Mouse (Mus musculus) kidney, embryonic 14.5 days (tissue): ENCODE data around the gene Cdk8. TPM values are rescaled to one million over a fixed set of nuclear protein-coding genes. Genes with fewer than 3 reads are reported as not detected.
"Not testable (repeated sequence)": the region's sequence is repeated elsewhere in the genome, so short reads cannot be mapped to it uniquely, and the experiment has no call there.

ENCODE experiments used
- ATAC-seq: fragments of 200-750 bp; cut with Nextera tagmentation; 2 replicates; pipeline ENCODE4 v1.8.0; 2017; ENCODE audit warnings: moderate number of reproducible peaks, mild to moderate bottlenecking, moderate TSS enrichment, moderate library complexity; ENCODE audit not compliant: low FRiP score, low TSS enrichment
- H3K27ac ChIP-seq: fragments of 300-500 bp; sonication (generic); 2 replicates; pipeline ENCODE4 v1.5.1; 2014; ENCODE audit warnings: low read depth, mild to moderate bottlenecking, low read length, moderate library complexity, mixed read lengths
- H3K27me3 ChIP-seq: fragments of 300-500 bp; sonication (generic); 2 replicates; pipeline ENCODE4 v1.6.1; 2014; ENCODE audit warnings: mild to moderate bottlenecking, low read length; ENCODE audit not compliant: control insufficient read depth, insufficient read depth
- H3K36me3 ChIP-seq: fragments of 300-500 bp; sonication (generic); 2 replicates; pipeline ENCODE4 v1.6.1; 2014; ENCODE audit warnings: low read length, mixed read lengths; ENCODE audit not compliant: control insufficient read depth, insufficient read depth
- H3K4me1 ChIP-seq: fragments of 300-500 bp; sonication (generic); 2 replicates; pipeline ENCODE4 v1.6.1; 2014; ENCODE audit warnings: low read length, mixed read lengths; ENCODE audit not compliant: control insufficient read depth, insufficient read depth
- H3K4me2 ChIP-seq: fragments of 300-500 bp; sonication (generic); replicated peaks from 2 replicates; pipeline ENCODE4 v1.6.1; 2014; ENCODE audit warnings: low read depth, mild to moderate bottlenecking, low read length
- H3K4me3 ChIP-seq: fragments of 300-500 bp; sonication (generic); 2 replicates; pipeline ENCODE4 v1.5.1; 2014; ENCODE audit warnings: mild to moderate bottlenecking, low read length
- H3K9ac ChIP-seq: fragments of 300-500 bp; sonication (generic); 2 replicates; pipeline ENCODE4 v1.6.1; 2014; ENCODE audit warnings: low read depth, mild to moderate bottlenecking, low read length, moderate library complexity
- H3K9me3 ChIP-seq: fragments of 300-500 bp; sonication (generic); 2 replicates; pipeline ENCODE4 v1.6.1; 2016; ENCODE audit warnings: low read length; ENCODE audit not compliant: control insufficient read depth
- WGBS: fragments of 180-500 bp; shearing (Covaris S2); extraction: QIAGEN DNeasy Blood & Tissue Kit; methylation state at CpG from one replicate; pipeline ENCODE4 v1.1.7; 2014; 5-methylcytosine and 5-hydroxymethylcytosine counted together
- polyA plus RNA-seq: library from polyadenylated mRNA; unstranded; fragments of >200 nt; fragmentation: Nextera tagmentation; extraction: Ambion mirVana; gene quantifications from 2 replicates; pipeline ENCODE4 v1.2.1, GENCODE M21; 2014

Cdk8 gene
- 30.7 and 35.0 TPM in 2 replicates for polyA plus RNA-seq

- peak within 1 kb of the TSS; percentile 60 for H3K4me2 ChIP-seq
- H3K4me1 ChIP-seq = peaks cover 2% of the 10 kb centered on the region; the same call in 1 of the 2 replicates
- H3K4me3 ChIP-seq = peak within 1 kb of the TSS; percentile 76
- WGBS = under 1% methylated on average over 57 of the region's 102 CpGs
- peak within 1 kb of the TSS; percentile 96 for H3K27ac ChIP-seq
- no peaks in the 10 kb centered on the region for H3K27me3 ChIP-seq
- no peaks in the 10 kb centered on the region for H3K36me3 ChIP-seq
- ATAC-seq = peak; percentile 90
- H3K9ac ChIP-seq = peak within 1 kb of the TSS; percentile 91
- no peaks in the 10 kb centered on the region for H3K9me3 ChIP-seq
These were observed at the start of gene Cdk8 for GRCm38 (mm10) chr5:146230864-146231654. TSS of gene Cdk8 (plus strand) at chr5:146231230.

GRCm38 (mm10) chr5:146185204-146185603 is 45.8 kb upstream of the Cdk8 start, which contains the start of gene 1700001J03Rik:
TSS of gene 1700001J03Rik (minus strand) at chr5:146185304.
- H3K4me2 ChIP-seq, H3K36me3 ChIP-seq, ATAC-seq, H3K27me3 ChIP-seq, H3K4me1 ChIP-seq, H3K27ac ChIP-seq, H3K9ac ChIP-seq, H3K9me3 ChIP-seq, H3K4me3 ChIP-seq: not testable (repeated sequence)
- 80% methylated on average over 4 of the region's 4 CpGs for WGBS

GRCm38 (mm10) chr5:146187441-146187840 is 43.6 kb upstream of the Cdk8 start:
- not testable (repeated sequence) for H3K9me3 ChIP-seq, H3K4me1 ChIP-seq, H3K4me3 ChIP-seq, H3K27ac ChIP-seq, ATAC-seq, H3K27me3 ChIP-seq, H3K9ac ChIP-seq, H3K36me3 ChIP-seq, H3K4me2 ChIP-seq
- WGBS = 25% methylated on average over 5 of the region's 5 CpGs

GRCm38 (mm10) chr5:146188144-146188543 is 42.9 kb upstream of the Cdk8 start:
- Histone ChIP-seq H3K4me3 (no peak overlapping the region), H3K36me3 (no peaks in the 10 kb centered on the region), H3K4me1 (no peaks in the 10 kb centered on the region), H3K4me2 (no peak overlapping the region), H3K27ac (no peak overlapping the region), H3K27me3 (no peaks in the 10 kb centered on the region), H3K9ac (no peak overlapping the region), H3K9me3 (no peaks in the 10 kb centered on the region)
- ATAC-seq = no peak; the same call in 1 of the 2 replicates
- 86% methylated on average over 1 of the region's 1 CpGs for WGBS

- H3K9ac ChIP-seq = no peak overlapping the region
- H3K4me3 ChIP-seq = no peak overlapping the region
- no peaks in the 10 kb centered on the region for H3K4me1 ChIP-seq
- H3K36me3 ChIP-seq = no peaks in the 10 kb centered on the region
- no peaks in the 10 kb centered on the region for H3K27me3 ChIP-seq
- ATAC-seq = no peak
- no peak overlapping the region for H3K4me2 ChIP-seq
- H3K9me3 ChIP-seq = no peaks in the 10 kb centered on the region
- WGBS = 88% methylated on average over 7 of the region's 7 CpGs
- no peak overlapping the region for H3K27ac ChIP-seq
These were observed 42.3 kb upstream of the Cdk8 start for GRCm38 (mm10) chr5:146188712-146189111.

- 66% methylated on average over 4 of the region's 4 CpGs for WGBS
- no peaks in the 10 kb centered on the region for H3K27me3 ChIP-seq
- no peak overlapping the region for H3K9ac ChIP-seq
- H3K9me3 ChIP-seq = no peaks in the 10 kb centered on the region
- H3K4me2 ChIP-seq = no peak overlapping the region
- no peak overlapping the region for H3K4me3 ChIP-seq
- no peaks in the 10 kb centered on the region for H3K36me3 ChIP-seq
- ATAC-seq = no peak
- H3K27ac ChIP-seq = no peak overlapping the region
- H3K4me1 ChIP-seq = no peaks in the 10 kb centered on the region
These were observed 40.9 kb upstream of the Cdk8 start for GRCm38 (mm10) chr5:146190093-146190492.

- ATAC-seq = no peak
- Histone ChIP-seq H3K4me2 (no peak overlapping the region), H3K4me3 (no peak overlapping the region), H3K4me1 (no peaks in the 10 kb centered on the region), H3K36me3 (no peaks in the 10 kb centered on the region), H3K9me3 (no peaks in the 10 kb centered on the region), H3K27ac (no peak overlapping the region), H3K27me3 (no peaks in the 10 kb centered on the region), H3K9ac (no peak overlapping the region)
- WGBS = 60% methylated on average over 3 of the region's 3 CpGs
These were observed 40.3 kb upstream of the Cdk8 start for GRCm38 (mm10) chr5:146190501-146191269.

GRCm38 (mm10) chr5:146193360-146193759 is 37.7 kb upstream of the Cdk8 start:
- Histone ChIP-seq H3K36me3 (no peaks in the 10 kb centered on the region), H3K4me1 (no peaks in the 10 kb centered on the region), H3K27me3 (no peaks in the 10 kb centered on the region), H3K9ac (no peak overlapping the region), H3K4me2 (no peak overlapping the region), H3K9me3 (no peaks in the 10 kb centered on the region), H3K4me3 (no peak overlapping the region), H3K27ac (no peak overlapping the region)
- WGBS = 79% methylated on average over 8 of the region's 8 CpGs
- ATAC-seq = no peak

GRCm38 (mm10) chr5:146199073-146199472 is 32.0 kb upstream of the Cdk8 start:
- Histone ChIP-seq H3K27me3 (no peaks in the 10 kb centered on the region), H3K9me3 (no peaks in the 10 kb centered on the region), H3K27ac (no peak overlapping the region), H3K4me3 (no peak overlapping the region), H3K9ac (no peak overlapping the region), H3K36me3 (peaks cover 7% of the 10 kb centered on the region), H3K4me2 (no peak overlapping the region), H3K4me1 (no peaks in the 10 kb centered on the region)
- 0 out of 2 replicates have a peak, but pooled peaks have one; percentile 43 for ATAC-seq
